Mouse (Mus musculus): ENCODE data around the gene Mta2. TPM values are rescaled to one million over a fixed set of nuclear protein-coding genes. Genes with fewer than 3 reads are reported as not detected.

Gene Mta2
- polyA plus RNA-seq, 1 experiment from 2014 or later: 29.1 TPM

DNA sequence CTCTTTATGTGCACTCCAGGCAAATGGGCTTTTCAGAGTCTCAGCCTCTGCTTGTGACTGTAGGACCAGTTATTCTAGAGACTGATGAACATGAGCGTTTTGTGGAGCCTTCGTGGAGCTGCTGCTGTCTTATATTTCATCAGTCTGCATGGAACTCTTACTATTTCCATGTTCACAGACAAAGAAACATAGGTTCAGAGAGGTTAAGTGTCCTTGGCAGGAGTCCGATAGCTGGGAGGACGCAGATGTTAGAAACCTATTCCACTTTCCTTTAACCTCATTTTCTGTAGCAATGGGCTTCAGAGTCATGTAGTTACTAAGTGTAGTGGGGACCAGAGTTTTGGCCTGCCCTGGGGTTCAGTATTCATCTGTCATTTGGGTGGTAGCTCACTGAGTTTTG is 57.5 kb downstream of the Mta2 start:
- no peaks in the 10 kb centered on the region for H3K9me3 ChIP-seq (ENCODE audit: control insufficient read depth, low read length)
- H3K9ac ChIP-seq (replicated peaks; ENCODE audit: low read depth, low read length): no peak overlapping the region
- H3K27me3 ChIP-seq (ENCODE audit: control insufficient read depth, insufficient read depth, low read length): no peaks in the 10 kb centered on the region
- no peak overlapping the region for H3K27ac ChIP-seq (ENCODE audit: low read depth, low read length)
- WGBS: 84% methylated on average over 4 of the region's 4 CpGs
- no peak overlapping the region for H3K4me3 ChIP-seq (ENCODE audit: low read depth, low read length)
- no peaks in the 10 kb centered on the region for H3K36me3 ChIP-seq (ENCODE audit: control insufficient read depth, insufficient read depth, low read length)
- no peaks in the 10 kb centered on the region for H3K4me1 ChIP-seq (ENCODE audit: control insufficient read depth, insufficient read depth, low read length)
- H3K4me2 ChIP-seq (ENCODE audit: low read depth, low read length): no peak overlapping the region
- ATAC-seq (ENCODE audit: low read depth): no peak

Other genes starting within 250 kb of the Mta2 start
- 145 and 163 TPM in 2 replicates for gene Slc3a2, start 218.5 kb upstream of the Mta2 start, polyA plus RNA-seq (2014; fragmentation: Nextera tagmentation; extraction: Ambion mirVana)
- gene Wdr74, start 206.0 kb upstream of the Mta2 start, polyA plus RNA-seq (2014; fragmentation: Nextera tagmentation; extraction: Ambion mirVana): 88.5 and 91.5 TPM in 2 replicates
- gene 1700092M07Rik, start 201.2 kb upstream of the Mta2 start, polyA plus RNA-seq (2014; fragmentation: Nextera tagmentation; extraction: Ambion mirVana): 1.8 and 2.6 TPM in 2 replicates
- 115 and 120 TPM in 2 replicates for gene Stx5a, start 200.5 kb upstream of the Mta2 start, polyA plus RNA-seq (2014; fragmentation: Nextera tagmentation; extraction: Ambion mirVana)
- 120 and 140 TPM in 2 replicates for gene Nxf1, start 184.8 kb upstream of the Mta2 start, polyA plus RNA-seq (2014; fragmentation: Nextera tagmentation; extraction: Ambion mirVana)
- 223 and 263 TPM in 2 replicates for gene Tmem223, start 170.9 kb upstream of the Mta2 start, polyA plus RNA-seq (2014; fragmentation: Nextera tagmentation; extraction: Ambion mirVana)
- 25.9 and 32.7 TPM in 2 replicates for gene Tmem179b, start 167.4 kb upstream of the Mta2 start, polyA plus RNA-seq (2014; fragmentation: Nextera tagmentation; extraction: Ambion mirVana)
- gene Taf6l, start 155.5 kb upstream of the Mta2 start, polyA plus RNA-seq (2014; fragmentation: Nextera tagmentation; extraction: Ambion mirVana): 17.7 and 19.0 TPM in 2 replicates
- 141 and 153 TPM in 2 replicates for gene Polr2g, start 143.3 kb upstream of the Mta2 start, polyA plus RNA-seq (2014; fragmentation: Nextera tagmentation; extraction: Ambion mirVana)
- gene Zbtb3, start 139.3 kb upstream of the Mta2 start, polyA plus RNA-seq (2014; fragmentation: Nextera tagmentation; extraction: Ambion mirVana): 7.1 and 7.7 TPM in 2 replicates
- gene Ttc9c, start 122.5 kb upstream of the Mta2 start, polyA plus RNA-seq (2014; fragmentation: Nextera tagmentation; extraction: Ambion mirVana): 52.2 and 54.3 TPM in 2 replicates
- gene Hnrnpul2, start 121.9 kb upstream of the Mta2 start, polyA plus RNA-seq (2014; fragmentation: Nextera tagmentation; extraction: Ambion mirVana): 9.1 and 9.5 TPM in 2 replicates
- not detected in 2 replicates for gene AC129217.1, start 112.1 kb upstream of the Mta2 start, polyA plus RNA-seq (2014; fragmentation: Nextera tagmentation; extraction: Ambion mirVana)
- gene Bscl2, start 104.4 kb upstream of the Mta2 start, polyA plus RNA-seq (2014; fragmentation: Nextera tagmentation; extraction: Ambion mirVana): 86.3 and 94.5 TPM in 2 replicates
- gene Gng3, start 102.7 kb upstream of the Mta2 start, polyA plus RNA-seq (2014; fragmentation: Nextera tagmentation; extraction: Ambion mirVana): 459 and 608 TPM in 2 replicates
- 0.99 and 1.3 TPM in 2 replicates for gene Lrrn4cl, start 91.1 kb upstream of the Mta2 start, polyA plus RNA-seq (2014; fragmentation: Nextera tagmentation; extraction: Ambion mirVana)
- 135 and 142 TPM in 2 replicates for gene Ubxn1, start 70.4 kb upstream of the Mta2 start, polyA plus RNA-seq (2014; fragmentation: Nextera tagmentation; extraction: Ambion mirVana)
- 63.2 and 64.1 TPM in 2 replicates for gene Uqcc3, start 61.0 kb upstream of the Mta2 start, polyA plus RNA-seq (2014; fragmentation: Nextera tagmentation; extraction: Ambion mirVana)
- 30.8 and 31.7 TPM in 2 replicates for gene Lbhd1, start 58.1 kb upstream of the Mta2 start, polyA plus RNA-seq (2014; fragmentation: Nextera tagmentation; extraction: Ambion mirVana)
- not detected in 2 replicates for gene Gm49403, start 57.9 kb upstream of the Mta2 start, polyA plus RNA-seq (2014; fragmentation: Nextera tagmentation; extraction: Ambion mirVana)
- 39.0 and 48.9 TPM in 2 replicates for gene 1810009A15Rik, start 53.0 kb upstream of the Mta2 start, polyA plus RNA-seq (2014; fragmentation: Nextera tagmentation; extraction: Ambion mirVana)
- 0.39 TPM in 1 of 2 replicates, not detected in the other for gene Gm49416, start 52.9 kb upstream of the Mta2 start, polyA plus RNA-seq (2014; fragmentation: Nextera tagmentation; extraction: Ambion mirVana)
- gene Ints5, start 48.9 kb upstream of the Mta2 start, polyA plus RNA-seq (2014; fragmentation: Nextera tagmentation; extraction: Ambion mirVana): 22.0 and 30.3 TPM in 2 replicates
- 69.9 and 92.2 TPM in 2 replicates for gene Ganab, start 43.8 kb upstream of the Mta2 start, polyA plus RNA-seq (2014; fragmentation: Nextera tagmentation; extraction: Ambion mirVana)
- 66.3 and 67.2 TPM in 2 replicates for gene B3gat3, start 21.5 kb upstream of the Mta2 start, polyA plus RNA-seq (2014; fragmentation: Nextera tagmentation; extraction: Ambion mirVana)
- 1.1 and 1.7 TPM in 2 replicates for gene Rom1, start 12.5 kb upstream of the Mta2 start, polyA plus RNA-seq (2014; fragmentation: Nextera tagmentation; extraction: Ambion mirVana)
- gene Eml3, start 12.3 kb upstream of the Mta2 start, polyA plus RNA-seq (2014; fragmentation: Nextera tagmentation; extraction: Ambion mirVana): 6.2 and 8.7 TPM in 2 replicates
- 20.4 and 25.3 TPM in 2 replicates for gene Tut1, start 12.0 kb downstream of the Mta2 start, polyA plus RNA-seq (2014; fragmentation: Nextera tagmentation; extraction: Ambion mirVana)
- gene Eef1g, start 25.2 kb downstream of the Mta2 start, polyA plus RNA-seq (2014; fragmentation: Nextera tagmentation; extraction: Ambion mirVana): 297 and 333 TPM in 2 replicates
- 2.7 and 3.7 TPM in 2 replicates for gene Ahnak, start 47.4 kb downstream of the Mta2 start, polyA plus RNA-seq (2014; fragmentation: Nextera tagmentation; extraction: Ambion mirVana)
- gene Scgb1a1, start 146.1 kb downstream of the Mta2 start, polyA plus RNA-seq (2014; fragmentation: Nextera tagmentation; extraction: Ambion mirVana): not detected in 2 replicates
- 22.3 and 31.3 TPM in 2 replicates for gene Asrgl1, start 193.8 kb downstream of the Mta2 start, polyA plus RNA-seq (2014; fragmentation: Nextera tagmentation; extraction: Ambion mirVana)